Mouse (Mus musculus) right cerebral cortex, adult 2 months (tissue): ENCODE results near the gene Trf.
"Not testable (repeated sequence)": the region's sequence is repeated elsewhere in the genome, so short reads cannot be mapped to it uniquely, and the experiment has no call there.

Experiments
- DNase-seq, 2 experiments: peaks; one replicate each; pipeline ENCODE4 v3.0.0; 2021 to 2022; ENCODE audit warnings: low spot score in 2 of 2

Trf gene

DNA sequence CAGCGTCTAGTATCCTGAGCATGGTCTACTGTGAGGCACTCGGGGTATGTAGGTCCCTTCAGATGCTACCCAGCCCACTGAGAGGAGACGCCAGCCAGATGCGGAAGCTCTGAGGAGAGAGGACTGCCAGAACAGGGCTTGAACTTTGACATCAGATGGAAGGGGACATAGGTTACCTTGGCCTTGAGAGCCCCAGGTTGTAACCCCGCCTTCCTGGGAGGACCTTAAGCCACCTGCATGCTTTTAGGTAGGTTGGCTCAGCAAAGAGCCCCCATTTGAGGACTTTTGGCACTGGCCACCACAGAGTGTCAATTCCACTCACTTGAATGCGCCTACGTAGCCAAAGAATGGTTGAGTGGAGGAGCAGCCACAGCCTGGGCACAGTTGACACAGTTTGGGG lies 5.5 kb downstream of the Trf start:
- no peak for DNase-seq

DNA sequence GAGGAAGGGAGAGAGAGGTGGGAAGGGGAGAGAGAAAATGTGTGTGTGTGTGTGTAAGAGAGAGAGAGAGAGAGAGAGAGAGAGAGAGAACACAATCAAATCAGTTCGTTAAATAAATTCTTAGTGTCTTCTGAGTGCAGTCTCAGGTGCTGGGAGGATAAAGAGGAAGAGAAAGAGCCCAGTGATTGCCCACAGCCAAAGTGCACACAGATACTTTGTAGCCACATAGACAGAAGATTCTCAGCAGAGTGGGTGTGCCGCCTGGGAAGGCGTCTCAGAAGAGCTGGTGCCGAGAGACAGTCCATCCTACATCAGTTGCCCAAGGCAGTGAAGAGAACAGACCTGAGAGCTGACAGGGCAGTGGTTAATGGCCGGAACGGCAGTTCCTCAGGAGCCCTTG lies 16.0 kb downstream of the Trf start:
- DNase-seq: no peak

GRCm38 (mm10) chr9:103213631-103214030 lies 16.6 kb downstream of the Trf start:
- no peak for DNase-seq

DNA sequence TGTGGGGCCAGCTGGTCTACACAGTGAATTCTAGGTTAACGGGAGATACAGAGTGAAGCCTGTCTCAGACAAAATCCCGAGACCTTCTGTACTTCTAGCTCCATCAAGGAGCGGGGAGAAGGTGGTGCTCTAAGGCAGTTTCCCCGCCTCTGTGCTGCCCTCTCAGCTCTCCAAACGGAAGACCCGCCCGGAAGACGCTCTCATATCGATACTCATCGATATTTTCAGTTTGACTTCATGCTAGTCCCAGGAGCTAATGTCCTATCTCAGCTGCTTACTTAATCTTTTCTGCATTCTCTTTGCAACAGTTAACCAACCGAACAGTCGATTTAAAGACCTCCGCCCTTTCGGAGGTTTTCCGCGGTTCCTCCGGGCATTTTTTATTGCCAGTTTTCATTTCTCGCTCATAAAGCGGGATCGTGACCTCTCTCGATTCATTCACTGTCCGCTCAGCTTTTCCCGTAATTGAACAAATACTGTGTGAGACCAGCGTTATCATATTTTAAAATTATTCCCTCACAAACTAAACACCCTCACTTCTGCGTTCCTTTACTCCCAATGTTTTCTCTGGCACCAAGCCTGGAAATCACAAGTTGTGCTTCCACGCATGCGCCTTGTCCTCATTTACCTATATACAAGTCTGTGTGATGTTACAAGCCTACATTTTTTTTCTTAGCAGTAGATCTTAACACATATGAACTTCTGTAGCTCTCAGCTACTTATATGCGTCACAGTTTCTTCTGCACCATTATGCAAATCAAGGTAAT lies 17.4 kb downstream of the Trf start:
- no peak for DNase-seq

GRCm38 (mm10) chr9:103208802-103209423 lies 21.3 kb downstream of the Trf start:
- no peak for DNase-seq

DNA sequence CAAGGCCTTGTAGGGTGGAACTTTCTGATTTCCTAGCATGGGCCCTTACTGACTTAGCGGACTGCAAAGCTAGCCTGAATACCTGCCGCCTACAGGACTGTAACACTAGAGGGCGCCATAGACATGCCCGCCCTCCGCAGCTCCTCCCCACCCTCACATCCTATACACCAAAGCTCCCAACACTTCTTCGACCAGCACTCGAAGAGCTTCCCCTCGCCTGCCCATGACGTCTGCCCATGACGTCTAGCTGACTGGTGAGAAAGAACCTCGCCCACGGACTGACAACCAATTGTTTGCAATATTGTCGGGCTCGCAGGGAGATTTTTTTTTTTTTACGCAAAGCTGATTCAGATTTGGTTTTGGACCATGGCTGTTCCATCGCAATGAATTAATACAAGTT lies 22.4 kb downstream of the Trf start:
- peak; percentile 63 to 69 for DNase-seq

DNA sequence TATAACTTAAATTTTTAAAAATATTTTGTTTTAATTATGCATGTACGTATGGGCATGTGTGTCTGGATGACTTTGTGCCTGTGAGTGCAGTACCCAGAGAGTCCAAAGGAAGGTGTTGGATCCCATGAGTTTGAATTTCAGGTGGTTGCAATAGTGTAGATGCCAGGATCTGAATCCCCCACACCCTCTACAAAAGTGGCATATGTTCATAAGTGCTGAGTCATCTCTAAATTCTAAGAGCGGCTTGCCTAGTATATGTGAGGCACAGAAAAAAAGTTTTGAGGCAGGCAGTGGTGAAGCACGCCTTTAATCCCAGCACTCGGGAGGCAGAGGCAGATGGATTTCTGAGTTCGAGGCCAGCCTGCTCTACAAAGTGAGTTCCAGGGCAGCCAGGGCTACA lies 24.5 kb downstream of the Trf start:
- DNase-seq: no peak

DNA sequence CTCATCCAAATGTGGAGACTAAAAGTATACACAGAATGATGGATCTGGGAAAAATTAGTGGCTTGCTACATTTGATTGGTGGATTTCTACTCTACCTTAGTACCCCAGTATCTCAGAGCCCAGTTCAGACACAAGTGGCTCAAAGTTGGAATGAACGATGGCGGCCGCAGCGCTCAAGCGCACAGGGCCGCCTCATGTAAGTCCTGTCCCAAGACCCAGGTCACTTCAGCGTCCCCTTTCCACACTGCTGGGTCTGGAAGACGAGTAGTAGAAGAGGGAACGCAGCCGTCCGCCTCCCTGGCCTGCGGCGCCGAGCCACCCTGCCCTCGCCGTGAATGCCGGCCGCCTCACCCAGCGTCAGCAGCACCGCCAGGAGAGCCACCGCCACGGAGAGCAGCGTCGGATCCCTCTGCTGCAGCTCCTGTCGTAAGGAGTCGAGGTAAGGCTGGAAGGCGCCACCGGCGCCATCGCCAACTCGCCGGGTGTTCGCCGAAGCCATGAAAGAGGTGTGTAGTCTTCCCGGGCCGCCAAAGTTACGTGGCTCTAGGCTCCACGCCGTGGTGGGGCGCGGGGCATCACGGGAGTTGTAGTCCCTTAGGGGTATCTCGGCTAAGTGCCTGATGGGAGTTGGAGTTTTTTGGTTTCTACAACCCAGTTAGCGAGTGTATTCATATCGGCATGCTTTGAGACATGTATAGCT lies 28.5 kb downstream of the Trf start, which contains the start of gene Srprb:
Srprb (minus strand) TSS at position 577 of the 700 bp plus-strand sequence.
- DNase-seq: peak; percentile 95

GRCm38 (mm10) chr9:103188416-103188815 lies 41.8 kb downstream of the Trf start:
- no peak for DNase-seq

GRCm38 (mm10) chr9:103186747-103187146 lies 43.5 kb downstream of the Trf start:
- DNase-seq: no peak

GRCm38 (mm10) chr9:103185946-103186345 lies 44.3 kb downstream of the Trf start:
- DNase-seq: no peak

- no peak for DNase-seq
Observed at GRCm38 (mm10) chr9:103184855-103185254, 45.4 kb downstream of the Trf start.

- DNase-seq: no peak
Observed at GRCm38 (mm10) chr9:103181886-103182285, 48.4 kb downstream of the Trf start.

DNA sequence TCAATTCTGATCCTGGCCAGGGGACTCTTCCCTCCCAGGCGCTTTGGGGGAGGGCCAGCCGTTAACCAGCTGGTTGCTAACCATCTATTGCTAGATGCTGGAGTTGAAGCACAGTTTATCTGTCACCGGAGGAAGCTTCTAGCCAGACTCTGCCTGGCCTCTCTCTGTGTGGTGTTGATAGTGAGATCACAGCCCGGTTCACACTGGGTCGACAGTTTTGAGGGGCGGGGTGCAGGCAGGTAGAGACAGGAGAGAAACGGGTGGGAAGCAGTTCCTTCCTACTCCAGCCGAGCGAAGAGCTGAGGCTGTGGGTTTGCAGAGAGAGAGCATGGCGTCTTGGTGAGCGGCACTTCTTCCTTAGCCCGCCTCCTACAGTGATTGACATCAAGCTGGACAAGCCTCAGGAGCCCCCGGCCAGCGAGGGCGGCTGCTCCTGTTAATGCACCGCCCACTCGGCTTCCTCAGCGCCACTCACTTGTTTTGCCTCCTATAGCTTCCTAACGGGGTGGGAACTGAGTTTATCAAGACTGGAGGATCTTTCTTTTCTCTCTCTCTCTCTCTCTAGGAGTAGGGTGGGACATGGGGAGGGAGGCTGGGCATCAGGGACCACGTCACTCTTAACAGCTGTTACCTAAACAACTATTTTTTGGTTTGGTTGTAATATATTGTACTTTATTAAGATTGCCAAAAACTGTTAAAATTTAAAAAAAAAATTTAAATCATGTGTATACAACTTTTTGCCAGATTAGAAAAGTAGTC lies 49.3 kb downstream of the Trf start:
- DNase-seq: peak; percentile 51 to 67

DNA sequence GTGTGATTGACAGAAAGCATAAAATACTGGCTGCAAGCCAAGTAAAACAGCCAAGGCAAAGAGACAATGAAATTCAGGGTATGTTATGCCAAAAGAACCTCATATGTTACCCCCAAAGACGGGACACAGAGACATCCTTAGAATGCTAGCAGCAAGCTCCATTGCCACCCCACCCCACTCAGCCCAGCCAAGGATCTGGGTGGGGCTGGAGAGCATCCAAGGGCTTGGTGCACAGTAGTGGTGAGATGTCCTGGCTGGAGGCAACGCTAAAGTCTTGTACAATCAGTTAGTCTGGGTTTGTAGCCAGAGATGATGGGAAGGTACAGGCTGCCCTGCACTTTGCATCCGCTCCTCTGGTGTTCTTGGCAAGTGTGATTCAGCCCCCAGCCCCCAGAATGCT lies 49.9 kb downstream of the Trf start:
- no peak for DNase-seq

DNA sequence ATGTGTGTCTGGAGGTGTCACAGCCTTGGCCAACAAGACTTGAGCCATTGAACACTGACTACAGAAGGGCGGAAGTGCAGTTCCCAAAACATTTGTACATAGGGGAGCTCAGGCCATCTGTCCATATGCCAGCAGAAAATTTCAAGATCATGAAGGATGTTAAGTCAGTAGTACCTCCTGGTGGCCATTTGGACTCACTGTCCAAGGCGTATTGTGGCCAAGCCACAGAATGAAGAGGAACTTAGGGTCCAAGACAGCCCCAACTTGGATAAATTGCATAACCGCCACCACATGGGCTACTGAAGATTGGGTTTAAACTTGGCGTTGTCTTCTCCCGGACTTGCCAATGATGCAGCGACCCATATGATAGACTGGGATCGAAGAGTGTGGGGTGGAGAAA lies 54.6 kb downstream of the Trf start:
- no peak for DNase-seq

- no peak for DNase-seq
Observed at GRCm38 (mm10) chr9:103174771-103175519, 55.3 kb downstream of the Trf start.

GRCm38 (mm10) chr9:103168771-103169170 lies 61.5 kb downstream of the Trf start:
- DNase-seq: peak; percentile 45 to 62

DNA sequence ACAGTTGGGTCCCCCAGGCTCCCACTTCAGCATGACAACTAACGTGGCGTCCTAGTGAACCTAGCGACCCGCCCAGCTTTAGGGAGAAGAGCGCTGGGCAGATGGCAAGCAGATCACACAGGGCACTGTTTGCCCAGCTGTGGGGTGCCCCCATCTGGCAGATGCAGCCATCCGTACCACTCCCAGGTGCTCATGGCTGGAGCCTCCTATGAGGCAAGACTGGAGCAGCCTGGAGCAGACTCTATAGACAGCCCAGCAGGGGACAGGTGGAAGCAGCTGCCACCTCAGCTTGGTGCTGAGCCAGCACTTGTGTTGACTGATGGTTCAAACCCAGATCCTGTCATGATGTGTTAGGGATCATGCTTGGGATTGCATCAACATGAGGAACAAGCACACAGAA lies 62.2 kb downstream of the Trf start:
- DNase-seq: no peak

- DNase-seq: no peak
Observed at GRCm38 (mm10) chr9:103163806-103164205, 66.4 kb downstream of the Trf start.

DNA sequence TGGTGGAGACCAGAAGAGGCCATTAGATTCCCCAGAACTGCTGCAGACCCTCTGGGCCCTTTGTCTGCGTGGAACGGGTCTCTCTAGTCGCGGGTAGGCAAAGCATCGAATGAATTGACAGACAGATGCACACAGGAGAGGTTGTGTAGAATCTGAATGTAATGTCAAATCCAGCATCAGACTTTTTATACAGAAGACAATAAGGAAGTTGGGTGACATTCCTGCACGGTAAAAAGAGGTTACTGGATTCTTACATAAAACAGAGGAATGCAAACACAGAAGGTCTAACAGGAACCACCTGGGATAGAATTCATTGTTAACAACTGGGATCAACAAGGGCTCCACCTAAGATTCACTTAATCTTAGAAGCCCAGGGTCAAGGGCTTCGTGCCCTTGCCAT lies 75.1 kb downstream of the Trf start:
- DNase-seq: not testable (repeated sequence)
